Mouse (Mus musculus) heart, postnatal 36 days (tissue): ENCODE data around the gene Gpc6. TPM values are rescaled to one million over a fixed set of nuclear protein-coding genes. Genes with fewer than 3 reads are reported as not detected.

Experiments
- DNase-seq, 2 experiments: peaks; one replicate each; pipeline ENCODE4 v3.0.0; 2021 to 2022
- intact Hi-C: fragments of 180-260 bp; cut with DNase I; formaldehyde crosslinking; loops from one replicate; pipeline ENCODE4 v1.15.1; 2025
- total RNA-seq, 2 experiments: library from RNA; stranded (reverse); gene quantifications; 2 replicates each; pipeline ENCODE4 v1.2.3; 2021

Gpc6 gene
- total RNA-seq, 2 experiments from 2014 or later, result 11.4 to 11.5 TPM

DNA sequence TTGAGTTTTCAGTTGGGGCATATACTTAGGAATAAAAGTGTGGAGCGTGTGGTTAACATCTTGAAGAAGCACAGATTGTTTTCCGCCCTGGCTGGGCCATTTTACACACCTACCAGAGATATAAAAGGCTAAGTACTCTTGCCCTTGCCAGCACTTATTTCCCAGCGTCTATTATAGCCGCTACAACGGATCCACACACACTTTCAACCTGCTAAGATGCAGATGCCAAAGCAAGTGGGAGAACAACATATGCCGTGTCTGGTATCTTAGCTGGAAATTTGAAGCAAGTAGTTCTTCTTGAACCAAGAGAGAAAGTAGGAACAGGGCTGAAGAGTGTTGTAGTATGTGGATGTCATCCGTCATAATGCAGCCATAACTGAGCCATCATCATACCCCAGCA lies 843.6 kb downstream of the Gpc6 start:
- intact Hi-C loops, result no loop called here
- no peak for DNase-seq

DNA sequence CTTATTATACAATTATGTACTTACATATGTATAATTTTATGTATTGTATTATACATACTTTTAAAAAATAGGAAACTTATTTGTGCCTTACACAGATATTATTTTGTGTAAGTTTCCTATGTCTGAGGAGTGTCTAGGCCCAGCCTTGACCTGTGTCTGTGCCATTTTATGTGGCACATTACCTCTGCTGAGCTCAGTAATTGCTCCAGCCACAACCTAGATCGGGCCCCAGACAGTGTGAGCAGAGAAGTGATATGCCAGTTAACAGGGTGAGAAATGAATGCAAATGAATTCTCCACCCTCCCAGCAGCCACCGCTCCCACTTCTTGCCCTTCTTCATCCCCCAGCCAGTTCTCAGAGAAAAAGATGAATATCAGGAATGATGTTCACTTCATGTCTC lies 848.3 kb downstream of the Gpc6 start:
- DNase-seq, result no peak
- intact Hi-C loops, result no loop called here

DNA sequence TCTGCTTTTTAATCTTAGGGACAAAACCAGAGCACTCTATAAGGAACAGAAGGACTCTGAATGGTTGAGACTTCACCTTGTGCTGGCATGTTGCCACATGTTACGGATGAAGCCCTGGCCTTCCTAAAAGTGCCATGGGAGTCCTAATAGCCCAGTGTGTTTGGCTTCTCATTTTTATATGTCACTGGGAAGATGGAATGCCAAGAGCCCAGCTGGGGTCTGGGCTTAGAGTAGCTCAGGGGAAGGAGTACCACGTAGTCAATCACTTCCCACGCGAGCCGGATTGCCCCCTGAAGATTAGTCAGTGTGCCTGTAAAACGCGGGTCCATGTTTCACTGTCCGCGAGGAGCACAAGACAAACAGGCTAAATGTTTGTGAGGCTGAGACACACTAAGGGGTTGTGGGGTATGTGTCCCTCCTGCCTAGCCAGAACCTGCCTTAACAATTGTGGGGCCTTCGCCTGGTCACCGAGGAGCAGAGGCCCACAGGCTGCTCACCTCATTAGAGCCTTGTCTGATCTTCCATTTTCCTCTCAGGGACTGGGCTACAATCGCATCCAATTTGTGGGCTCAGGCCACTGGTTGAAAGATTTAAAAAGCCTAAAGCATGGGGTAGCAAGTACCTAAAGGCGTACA lies 852.9 kb downstream of the Gpc6 start:
- intact Hi-C loops, result no loop called here

DNA sequence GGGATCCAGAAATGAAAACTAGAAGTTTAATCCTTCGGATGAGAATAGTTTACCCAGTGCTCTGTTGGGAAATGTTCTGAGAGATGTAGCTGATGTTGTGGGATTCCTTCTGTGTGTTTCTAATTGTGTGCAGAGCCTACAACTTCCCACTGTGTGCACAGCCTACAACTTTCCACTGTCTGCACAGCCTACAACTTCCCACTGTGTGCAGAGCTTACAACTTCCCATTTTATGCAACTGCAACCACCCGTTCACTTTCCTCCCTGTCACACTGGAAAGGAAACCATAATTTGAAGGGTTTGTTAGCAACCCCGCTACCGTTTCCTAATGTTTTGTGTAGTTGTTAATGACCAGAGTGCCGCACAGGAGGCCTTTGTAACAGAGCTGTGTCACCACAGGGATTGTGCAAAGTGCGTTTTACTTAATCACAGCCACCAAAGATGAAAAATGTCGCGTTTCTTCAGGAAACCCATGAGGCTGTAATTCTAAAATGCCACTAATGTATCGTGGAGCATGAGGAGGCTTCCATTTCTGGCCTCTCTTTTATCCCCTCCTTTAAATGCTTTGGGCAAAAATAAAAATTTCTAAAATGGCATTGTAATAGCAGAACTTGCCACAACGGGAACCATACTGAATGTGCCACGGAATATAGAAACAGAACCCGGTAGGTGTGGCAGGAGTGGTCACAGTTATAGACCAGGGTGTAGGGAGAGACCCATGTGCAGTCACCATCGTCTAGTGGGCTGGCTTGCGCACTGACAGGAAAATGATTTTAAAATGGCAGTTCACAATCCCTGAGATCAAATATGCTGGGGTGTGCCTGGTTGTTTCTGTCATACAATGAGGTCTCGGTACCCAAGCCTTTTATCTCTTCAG lies 853.7 kb downstream of the Gpc6 start:
- no peak for DNase-seq
- intact Hi-C loops, result no loop called here

More for the DNA sequence above, 852.9 kb downstream of the Gpc6 start:
- DNase-seq, result no peak

DNA sequence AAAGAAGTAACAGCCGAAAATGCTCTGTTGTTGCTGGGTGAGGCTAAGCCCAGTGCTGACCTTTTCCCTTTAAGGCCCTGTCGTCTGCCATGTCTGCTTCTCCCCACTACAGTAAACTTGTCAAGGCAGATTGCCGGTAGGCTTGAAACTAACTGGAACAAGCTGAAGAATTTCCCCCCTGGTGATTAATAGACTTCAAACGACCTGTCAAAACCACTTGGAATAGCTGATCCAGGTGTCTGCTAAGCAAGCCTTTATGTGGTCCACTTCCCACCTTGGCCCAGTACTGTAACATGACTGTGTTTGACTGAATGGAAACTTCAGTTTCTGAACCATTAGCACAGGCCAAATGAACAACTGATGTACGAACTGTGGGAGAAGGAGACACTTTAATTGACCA lies 856.6 kb downstream of the Gpc6 start:
- intact Hi-C loops, result no loop called here

DNA sequence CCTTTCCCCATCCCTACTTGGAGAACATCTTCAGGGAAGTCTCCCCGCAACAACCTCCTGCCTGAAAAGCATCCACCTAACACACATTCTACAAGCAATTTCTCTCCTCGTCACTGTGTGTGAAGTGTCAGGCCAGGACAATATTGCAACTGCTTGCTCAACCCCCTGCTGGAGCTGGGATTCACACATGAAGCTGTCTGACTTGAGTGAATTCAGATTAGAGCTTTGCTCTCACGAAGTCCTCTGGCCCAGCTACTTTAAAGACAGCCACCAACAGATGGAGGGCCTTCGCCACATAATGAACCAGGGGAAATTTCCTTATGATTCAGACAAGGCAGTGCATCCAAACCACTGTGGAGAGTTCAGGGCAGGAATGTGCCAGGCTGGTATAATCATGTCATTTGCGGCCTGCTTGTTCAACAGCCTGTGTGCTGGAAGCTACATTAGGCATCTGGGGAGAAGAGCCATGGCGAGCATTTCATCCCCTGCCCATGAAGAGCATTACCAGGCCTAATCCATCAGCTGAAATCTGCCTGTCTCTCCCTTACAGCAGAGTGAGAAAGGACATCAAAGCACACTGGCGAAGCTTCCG lies 858.7 kb downstream of the Gpc6 start:
- DNase-seq, result no peak
- intact Hi-C loops, result no loop called here

More for the DNA sequence above, 856.6 kb downstream of the Gpc6 start:
- DNase-seq, result no peak

DNA sequence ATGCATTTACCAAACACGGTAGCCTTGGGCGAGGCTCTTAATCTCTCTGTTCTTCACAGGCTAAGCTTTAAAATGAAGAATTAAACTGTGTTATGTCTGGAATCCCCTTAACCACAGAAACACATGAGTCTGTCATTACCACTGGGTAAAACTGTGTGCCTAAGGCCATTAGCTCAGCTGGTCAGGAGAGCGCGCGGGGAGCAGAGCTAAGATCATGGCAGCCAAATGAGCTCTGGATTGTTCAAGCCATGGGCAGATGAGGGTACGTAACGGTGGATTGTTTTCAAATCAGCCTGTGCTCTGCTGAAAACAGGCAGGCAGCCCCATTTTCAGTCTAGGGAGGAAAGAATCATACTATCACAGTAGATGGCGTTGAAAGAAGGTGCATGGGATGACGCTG lies 859.8 kb downstream of the Gpc6 start:
- intact Hi-C loops, result no loop called here
- DNase-seq, result no peak

DNA sequence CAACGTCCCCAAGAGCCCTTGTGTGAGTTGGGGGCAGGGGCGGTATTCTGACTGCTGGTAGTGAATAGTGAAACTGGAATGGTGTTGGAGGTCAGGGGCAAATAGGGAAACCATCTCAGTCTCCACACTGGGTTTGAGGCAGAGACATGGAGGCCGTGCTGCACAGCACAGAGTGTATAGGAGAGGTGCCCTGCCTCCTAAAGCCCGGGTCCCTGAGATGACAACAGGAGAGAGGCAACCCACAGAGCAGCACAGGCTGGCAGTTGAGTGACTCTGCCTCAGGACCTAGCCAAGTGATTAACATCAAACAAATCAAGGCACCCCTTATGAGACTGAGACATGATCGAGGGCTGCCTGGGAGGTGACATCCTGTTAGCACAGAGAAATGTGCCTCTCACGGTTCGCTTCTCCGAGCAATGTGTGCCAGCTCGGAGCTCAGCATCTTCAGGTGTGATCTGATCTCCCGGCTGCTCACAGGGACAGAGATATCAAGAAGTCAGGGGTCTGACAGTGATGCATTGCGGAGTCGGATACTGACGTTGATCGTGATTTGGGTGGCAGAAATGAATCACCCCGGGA lies 860.5 kb downstream of the Gpc6 start:
- DNase-seq, result no peak
- intact Hi-C loops, result no loop called here

DNA sequence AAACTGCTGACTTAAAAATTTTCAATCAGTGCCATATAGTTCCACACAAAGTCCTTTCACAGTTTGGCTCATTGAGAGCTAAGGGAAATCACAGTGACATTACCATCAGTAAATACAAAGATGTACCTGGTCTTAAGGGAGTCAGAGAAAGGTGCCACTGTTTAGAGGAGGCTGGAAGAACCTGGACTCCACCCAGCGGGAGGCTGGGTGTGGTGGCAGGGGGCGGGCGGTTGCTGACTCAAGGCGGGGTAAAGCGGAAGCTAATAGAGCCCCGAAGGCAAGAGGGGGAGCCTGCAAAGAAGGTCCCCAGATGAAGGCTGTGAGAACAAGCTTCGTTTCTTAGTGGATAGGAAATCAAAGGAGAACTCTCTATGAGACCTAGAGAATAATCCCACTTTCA lies 861.5 kb downstream of the Gpc6 start:
- intact Hi-C loops, result no loop called here
- DNase-seq, result no peak

DNA sequence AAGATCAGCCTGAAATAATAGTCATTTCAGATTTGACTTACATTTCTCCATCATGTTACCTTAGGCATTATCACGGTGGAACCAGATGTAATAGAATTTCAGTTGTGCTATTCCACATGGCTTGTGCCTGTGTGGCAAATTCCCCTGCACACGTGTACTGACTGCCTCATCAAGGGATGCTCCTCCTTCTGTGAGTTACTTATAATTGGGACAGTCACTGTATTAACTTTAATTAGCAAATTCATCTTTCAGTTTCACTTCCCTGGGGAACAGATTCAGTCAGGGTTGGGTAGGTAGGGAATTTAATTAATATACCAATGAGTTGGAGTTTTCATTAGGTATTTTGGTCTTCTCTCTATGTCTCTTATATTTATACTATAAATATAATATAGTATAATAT lies 869.8 kb downstream of the Gpc6 start:
- intact Hi-C loops, result no loop called here

DNA sequence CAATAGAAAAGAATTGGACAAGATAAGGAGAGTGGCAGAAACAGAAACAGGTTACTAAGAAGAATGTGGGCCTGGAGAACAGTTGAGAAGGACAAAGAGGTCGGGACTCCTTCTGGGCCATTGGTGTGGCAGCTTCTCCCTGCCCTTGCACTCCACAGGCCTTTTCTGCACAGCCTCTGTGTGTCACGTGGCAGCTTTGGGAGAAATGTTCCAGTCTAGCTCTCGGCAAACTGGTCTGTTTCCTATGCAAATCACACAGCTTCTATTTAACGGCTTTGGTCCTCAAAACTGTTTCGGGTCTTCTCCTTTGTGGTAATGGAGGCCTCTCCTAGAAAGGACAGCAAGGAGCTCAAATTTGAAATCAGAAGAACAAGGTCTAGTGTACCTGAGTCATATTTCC lies 871.5 kb downstream of the Gpc6 start:
- intact Hi-C loops, result no loop called here
- DNase-seq, result no peak

More for the DNA sequence above, 869.8 kb downstream of the Gpc6 start:
- no peak for DNase-seq

DNA sequence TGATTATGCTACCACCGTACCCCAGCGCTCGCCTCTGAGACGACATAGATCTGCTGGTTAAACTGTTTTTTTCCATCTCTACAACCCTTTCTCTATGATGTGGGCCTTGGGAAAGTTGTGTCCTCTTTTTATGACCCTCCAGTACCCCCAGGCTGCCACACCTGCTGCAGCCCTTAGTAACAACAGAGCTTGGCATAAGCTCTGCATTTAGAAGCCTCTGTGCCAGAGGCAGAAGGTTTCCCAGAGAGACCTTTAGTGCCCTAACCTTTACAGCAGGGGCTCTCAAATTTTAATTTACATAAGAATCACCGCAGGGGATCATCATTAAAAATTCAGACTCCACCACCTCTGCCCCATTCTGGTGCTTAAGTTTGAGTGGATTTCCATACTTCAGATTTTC lies 875.3 kb downstream of the Gpc6 start:
- no peak for DNase-seq
- intact Hi-C loops, result no loop called here

DNA sequence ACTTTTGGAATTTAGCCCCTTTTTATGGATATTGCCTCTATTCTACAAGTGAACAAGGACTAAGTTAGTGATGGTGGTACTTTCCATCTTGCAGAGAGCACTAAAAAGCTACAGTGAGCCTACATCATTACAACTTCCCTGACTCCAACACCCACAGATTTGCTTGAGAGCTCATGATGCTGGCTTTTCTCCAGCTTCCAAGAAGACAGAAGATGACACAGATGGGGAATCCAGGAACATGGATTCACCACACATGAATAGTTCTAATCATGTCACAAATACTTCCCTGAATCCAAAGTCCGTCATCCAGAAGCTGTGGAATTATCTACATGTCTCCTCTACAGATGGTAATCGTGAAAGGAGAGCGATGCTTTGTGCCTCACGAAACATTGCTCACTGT lies 882.7 kb downstream of the Gpc6 start:
- DNase-seq, result no peak
- intact Hi-C loops, result no loop called here

DNA sequence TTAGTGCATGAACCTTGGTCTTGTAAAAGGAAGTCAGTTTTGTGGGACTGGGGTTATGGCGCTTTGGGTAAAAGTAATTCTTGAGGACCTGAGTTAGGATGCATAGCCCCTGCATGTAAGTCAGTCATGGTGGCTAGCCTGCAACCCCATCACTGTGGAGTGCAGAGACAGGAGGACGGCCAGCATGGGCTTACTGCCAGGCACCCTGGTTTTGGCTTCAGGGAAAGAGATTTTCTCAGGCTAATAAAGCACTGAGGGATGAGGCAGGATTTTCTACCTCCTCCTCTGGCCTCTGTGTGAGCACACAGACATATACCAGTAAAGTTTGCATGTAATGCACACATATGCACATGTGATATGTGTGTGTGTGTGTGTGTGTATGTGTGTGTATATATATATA lies 883.2 kb downstream of the Gpc6 start:
- no peak for DNase-seq
- intact Hi-C loops, result no loop called here

DNA sequence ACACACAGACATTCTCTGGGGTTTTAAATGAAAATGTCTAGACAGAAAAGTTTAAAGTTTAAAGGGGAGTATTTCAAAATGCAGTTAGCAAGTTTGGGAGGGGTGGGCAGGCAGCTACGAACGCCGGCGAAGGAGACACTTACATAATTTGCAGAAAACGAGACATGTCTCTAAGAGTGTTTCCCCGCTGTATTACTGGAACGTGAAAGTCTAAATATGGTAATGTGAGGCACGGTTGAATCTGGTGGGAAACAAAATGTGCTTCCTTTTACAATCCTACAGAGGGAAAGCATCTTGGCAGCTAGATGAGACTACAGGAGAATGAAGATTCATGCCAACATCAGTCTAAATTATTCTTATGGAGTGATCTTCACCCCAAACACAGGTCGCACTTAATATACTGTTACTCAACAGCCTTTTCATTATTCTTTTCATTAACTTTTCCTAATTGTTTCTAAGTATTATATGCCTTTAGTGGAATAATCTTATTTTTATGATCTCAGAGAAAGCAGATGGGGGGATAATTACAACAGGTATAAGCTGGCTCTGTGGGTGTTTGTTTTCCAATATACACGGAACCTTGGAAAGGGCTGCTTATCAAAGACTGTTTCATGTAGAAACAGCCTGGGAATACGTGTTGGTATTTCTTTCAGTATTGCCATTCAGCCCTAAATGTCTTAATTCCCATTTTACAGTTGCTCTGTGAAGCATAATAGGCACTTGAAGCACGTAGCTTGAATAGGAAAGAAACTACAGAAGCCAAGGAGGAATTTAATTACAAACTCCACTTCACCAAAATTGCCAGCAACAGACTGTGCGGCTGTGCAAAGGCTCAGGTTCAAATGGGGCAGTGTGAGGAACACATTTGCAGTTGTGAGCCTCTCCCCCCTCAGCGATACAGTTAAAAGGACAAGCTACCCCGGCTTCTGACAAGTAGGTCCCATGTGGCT lies 885.5 kb downstream of the Gpc6 start:
- intact Hi-C loops, result no loop called here
- no peak for DNase-seq

DNA sequence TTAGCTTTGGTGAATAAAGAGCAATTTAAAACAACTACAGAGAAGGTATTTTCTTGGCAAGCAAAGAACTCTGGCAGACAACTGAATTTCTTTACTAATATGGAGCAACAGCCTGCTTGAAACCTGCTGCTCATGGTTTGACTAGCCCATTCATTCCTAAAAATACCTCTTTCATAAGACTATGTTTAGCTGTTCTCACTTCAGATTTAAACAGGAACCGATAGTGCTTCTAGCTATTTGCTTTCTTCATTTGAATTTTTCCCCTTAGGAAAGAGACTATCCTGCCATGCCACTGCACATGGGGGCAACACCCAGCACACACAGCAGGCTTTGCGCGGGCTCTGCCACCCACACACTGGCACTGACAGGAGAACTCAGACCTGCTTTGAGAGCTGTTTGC lies 888.4 kb downstream of the Gpc6 start:
- intact Hi-C loops, result no loop called here
- no peak for DNase-seq

DNA sequence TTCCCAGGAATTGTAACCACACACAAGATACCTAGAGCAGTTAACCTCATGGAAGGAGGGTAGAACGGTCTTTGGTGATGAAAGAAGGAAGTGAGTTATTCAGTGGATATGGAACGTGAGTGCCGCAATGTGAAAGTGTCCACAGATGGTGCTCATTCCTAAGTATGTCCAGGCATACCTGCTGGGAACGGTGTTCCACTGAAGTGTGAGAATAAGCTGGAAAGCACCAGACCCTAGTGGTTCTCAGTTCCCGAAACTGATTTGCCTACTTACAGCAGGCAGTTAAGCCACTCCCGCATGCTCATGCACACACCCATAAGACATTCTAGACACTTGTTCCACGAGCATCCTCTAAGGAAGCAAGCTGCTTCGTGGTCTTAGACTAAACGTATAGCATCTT lies 890.9 kb downstream of the Gpc6 start:
- intact Hi-C loops, result no loop called here
- DNase-seq, result no peak

DNA sequence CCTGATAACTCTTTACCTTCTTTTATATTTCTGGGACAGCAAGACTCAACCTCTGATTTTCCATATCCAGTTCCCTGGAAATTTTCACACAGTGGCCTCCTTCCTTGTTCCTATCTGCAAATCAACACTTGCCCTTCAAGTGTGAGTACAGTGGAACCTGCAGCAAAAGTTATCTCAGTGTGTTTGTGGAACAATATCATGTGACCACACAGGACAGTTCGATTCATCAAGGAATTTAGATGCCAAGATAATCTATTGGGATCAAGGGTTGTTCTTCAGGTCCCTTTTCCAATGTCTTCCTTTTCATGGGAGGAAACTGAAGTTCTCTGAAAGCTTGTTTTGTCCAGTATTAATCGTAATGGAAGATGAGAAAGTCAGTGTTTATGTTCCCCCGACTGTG lies 891.6 kb downstream of the Gpc6 start:
- intact Hi-C loops, result no loop called here
- DNase-seq, result no peak

DNA sequence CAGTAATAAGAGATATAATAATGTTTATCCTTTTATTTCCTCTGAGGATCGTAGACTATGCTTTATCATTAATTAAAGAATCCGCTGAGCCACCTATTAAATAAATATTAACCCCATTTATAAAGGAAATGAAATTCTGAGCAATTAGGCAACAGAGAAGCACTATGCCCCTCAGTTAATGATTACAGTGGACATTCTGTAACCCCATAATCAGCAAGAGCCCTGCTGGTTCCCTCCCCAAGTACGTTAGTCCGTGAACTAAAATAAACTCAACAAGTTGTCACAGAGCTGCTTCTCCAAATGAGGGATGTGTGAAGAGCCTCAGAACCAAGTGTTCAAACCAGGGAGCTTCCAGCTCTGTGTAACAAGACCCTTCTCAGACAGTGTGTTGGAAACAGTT lies 892.1 kb downstream of the Gpc6 start:
- intact Hi-C loops, result no loop called here
- DNase-seq, result no peak

DNA sequence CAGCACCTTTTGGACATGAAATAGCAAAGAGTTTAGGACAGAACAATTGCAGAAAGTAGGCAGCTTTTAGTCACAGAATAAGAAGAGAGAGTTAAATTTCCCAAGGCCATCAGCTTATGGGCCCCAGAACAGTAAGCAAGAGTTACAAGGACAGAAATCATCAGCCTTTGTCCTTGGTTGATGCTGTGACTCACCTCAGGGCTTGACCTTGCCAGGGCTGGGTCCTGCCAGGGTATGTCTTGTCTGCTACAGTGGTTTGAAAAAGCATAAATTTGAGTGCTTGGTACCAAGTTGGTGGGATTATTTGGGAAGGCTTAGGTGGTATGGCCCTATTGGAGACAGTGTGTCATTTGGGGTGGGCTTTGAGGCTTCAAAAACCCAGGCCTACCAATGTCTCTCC lies 899.4 kb downstream of the Gpc6 start:
- intact Hi-C loops, result no loop called here
- DNase-seq, result no peak
